Mouse (Mus musculus) kidney, embryonic 16.5 days (tissue): ENCODE measurements around the gene Zfp825. TPM values are rescaled to one million over a fixed set of nuclear protein-coding genes. Genes with fewer than 3 reads are reported as not detected.
A peak's percentile ranks its signal among the peaks of the same experiment; 100 is the strongest.
"Not testable (repeated sequence)": the region's sequence is repeated elsewhere in the genome, so short reads cannot be mapped to it uniquely, and the experiment has no call there.

Experiments
- ATAC-seq: fragments of 200-750 bp; cut with Nextera tagmentation; 2 replicates; pipeline ENCODE4 v1.8.0; 2017; ENCODE audit warnings: moderate TSS enrichment; ENCODE audit not compliant: low FRiP score, low TSS enrichment
- H3K27ac ChIP-seq: fragments of 300-500 bp; sonication (generic); 2 replicates; pipeline ENCODE4 v1.5.1; 2014; ENCODE audit warnings: low read length
- H3K27me3 ChIP-seq: fragments of 300-500 bp; sonication (generic); 2 replicates; pipeline ENCODE4 v1.6.1; 2014; ENCODE audit warnings: low read length, control low read depth, mixed read lengths; ENCODE audit not compliant: insufficient read depth
- H3K36me3 ChIP-seq: fragments of 300-500 bp; sonication (generic); 2 replicates; pipeline ENCODE4 v1.6.1; 2014; ENCODE audit warnings: low read length, control low read depth, mixed read lengths; ENCODE audit not compliant: insufficient read depth
- H3K4me1 ChIP-seq: fragments of 300-500 bp; sonication (generic); 2 replicates; pipeline ENCODE4 v1.6.1; 2014; ENCODE audit warnings: low read length, control low read depth, mixed read lengths; ENCODE audit not compliant: insufficient read depth
- H3K4me2 ChIP-seq: fragments of 300-500 bp; sonication (generic); replicated peaks from 2 replicates; pipeline ENCODE4 v1.6.1; 2014; ENCODE audit warnings: low read depth, low read length
- H3K4me3 ChIP-seq: fragments of 300-500 bp; sonication (generic); 2 replicates; pipeline ENCODE4 v1.5.1; 2014; ENCODE audit warnings: mild to moderate bottlenecking, low read length
- H3K9ac ChIP-seq: fragments of 300-500 bp; sonication (generic); replicated peaks from 2 replicates; pipeline ENCODE4 v1.6.1; 2014; ENCODE audit warnings: low read length
- H3K9me3 ChIP-seq: fragments of 300-500 bp; sonication (generic); 2 replicates; pipeline ENCODE4 v1.6.1; 2016; ENCODE audit warnings: low read length, control low read depth
- WGBS: fragments of 180-500 bp; shearing (Covaris S2); extraction: QIAGEN DNeasy Blood & Tissue Kit; methylation state at CpG from one replicate; pipeline ENCODE4 v1.1.7; 2014; 5-methylcytosine and 5-hydroxymethylcytosine counted together
- polyA plus RNA-seq: library from polyadenylated mRNA; unstranded; fragments of >200 nt; fragmentation: Nextera tagmentation; extraction: Ambion mirVana; gene quantifications from 2 replicates; pipeline ENCODE4 v1.2.1, GENCODE M21; 2015

Zfp825 gene
- 25.7 and 27.4 TPM in 2 replicates for polyA plus RNA-seq

- ATAC-seq = peak; percentile 99
- Histone ChIP-seq H3K36me3 (no peaks in the 10 kb centered on the region), H3K27ac (peak within 1 kb of the TSS; percentile 93), H3K4me3 (peak within 1 kb of the TSS; percentile 68), H3K4me1 (0 out of 2 replicates have a peak, but pooled peaks cover 2% of the 10 kb centered on the region), H3K9me3 (no peaks in the 10 kb centered on the region), H3K9ac (peak within 1 kb of the TSS; percentile 87), H3K27me3 (no peaks in the 10 kb centered on the region), H3K4me2 (peak within 1 kb of the TSS; percentile 88)
- WGBS = 0% methylated on average over 23 of the region's 23 CpGs
Observed at GRCm38 (mm10) chr13:74493911-74494679, at the start of gene Zfp825. Zfp825 (minus strand) TSS chr13:74493992.

GRCm38 (mm10) chr13:74535418-74535817 is 41.6 kb upstream of the Zfp825 start:
- H3K9me3 ChIP-seq, H3K36me3 ChIP-seq, H3K4me1 ChIP-seq, H3K4me2 ChIP-seq, ATAC-seq, H3K4me3 ChIP-seq, H3K27me3 ChIP-seq, H3K9ac ChIP-seq, H3K27ac ChIP-seq: not testable (repeated sequence)
- WGBS = 92% methylated on average over 3 of the region's 3 CpGs

DNA sequence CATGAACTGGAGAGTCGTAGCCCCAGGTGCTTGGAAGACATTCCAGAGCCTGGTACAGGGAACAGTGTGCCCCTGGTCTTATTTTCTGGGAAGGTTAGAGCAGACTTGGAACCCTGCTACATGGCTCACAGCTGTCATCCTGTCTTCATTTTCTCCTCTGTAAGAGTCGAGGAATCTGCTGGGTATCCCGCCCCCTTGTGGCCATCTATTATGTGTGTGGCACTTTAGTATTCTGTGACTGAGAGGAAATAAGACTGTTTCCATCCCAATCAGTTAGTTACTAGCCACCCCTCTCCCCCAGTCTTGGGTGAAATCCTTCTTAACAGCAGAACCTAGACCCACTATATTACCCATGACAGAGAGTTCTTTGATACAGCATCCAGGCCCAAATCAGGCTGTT is 41.1 kb upstream of the Zfp825 start:
- H3K36me3 ChIP-seq, H3K4me1 ChIP-seq, H3K4me2 ChIP-seq, H3K27ac ChIP-seq, H3K27me3 ChIP-seq, H3K9ac ChIP-seq, H3K4me3 ChIP-seq, H3K9me3 ChIP-seq: not testable (repeated sequence)
- peak; percentile 63; the same call in 1 of the 2 replicates for ATAC-seq
- 18% methylated on average over 3 of the region's 3 CpGs for WGBS

DNA sequence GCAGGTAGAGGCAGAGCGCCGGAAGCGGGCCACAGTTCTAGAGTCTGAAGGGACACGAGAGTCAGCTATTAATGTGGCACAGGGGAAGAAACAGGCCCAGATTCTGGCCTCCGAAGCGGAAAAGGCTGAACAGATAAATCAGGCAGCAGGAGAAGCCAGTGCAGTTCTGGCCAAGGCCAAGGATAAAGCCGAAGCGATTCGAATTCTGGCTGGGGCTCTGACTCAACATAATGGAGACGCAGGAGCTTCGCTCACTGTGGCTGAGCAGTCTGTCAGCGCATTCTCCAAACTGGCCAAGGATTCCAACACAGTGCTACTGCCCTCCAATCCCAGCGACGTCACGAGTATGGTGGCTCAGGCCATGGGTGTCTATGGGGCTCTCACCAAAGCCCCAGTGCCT is 40.3 kb upstream of the Zfp825 start:
- no peak for ATAC-seq
- H3K27me3 ChIP-seq = no peaks in the 10 kb centered on the region
- no peaks in the 10 kb centered on the region for H3K36me3 ChIP-seq
- H3K4me3 ChIP-seq = no peak overlapping the region
- H3K27ac ChIP-seq = no peak overlapping the region
- H3K4me1 ChIP-seq = no peaks in the 10 kb centered on the region
- H3K9me3 ChIP-seq = no peaks in the 10 kb centered on the region
- H3K4me2 ChIP-seq = no peak overlapping the region
- H3K9ac ChIP-seq = no peak overlapping the region
- 95% methylated on average over 15 of the region's 15 CpGs for WGBS

GRCm38 (mm10) chr13:74531251-74531650 is 37.5 kb upstream of the Zfp825 start:
- not testable (repeated sequence) for H3K36me3 ChIP-seq, H3K27me3 ChIP-seq, ATAC-seq, H3K9ac ChIP-seq, H3K9me3 ChIP-seq, H3K4me2 ChIP-seq, H3K4me3 ChIP-seq, H3K4me1 ChIP-seq, H3K27ac ChIP-seq
- 13% methylated on average over 1 of the region's 1 CpGs for WGBS

DNA sequence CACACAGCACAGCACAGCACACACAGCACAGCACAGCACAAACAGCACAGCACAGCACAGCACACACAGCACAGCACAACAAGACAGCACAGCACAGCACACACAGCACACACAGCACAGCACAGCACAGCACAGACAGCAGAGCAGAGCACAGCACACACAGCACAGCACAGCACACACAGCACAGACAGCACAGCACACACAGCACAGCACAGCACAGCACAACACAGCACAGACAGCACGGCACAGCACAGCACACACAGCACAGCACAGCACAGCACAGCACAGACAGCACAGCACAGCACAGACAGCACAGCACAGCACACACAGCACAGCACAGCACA is 35.6 kb upstream of the Zfp825 start:
- H3K4me3 ChIP-seq, H3K27ac ChIP-seq, H3K27me3 ChIP-seq, H3K9me3 ChIP-seq, H3K36me3 ChIP-seq, H3K9ac ChIP-seq, H3K4me1 ChIP-seq, H3K4me2 ChIP-seq: not testable (repeated sequence)
- 35% methylated on average over 1 of the region's 1 CpGs for WGBS
- peak; percentile 52; the same call in 1 of the 2 replicates for ATAC-seq

DNA sequence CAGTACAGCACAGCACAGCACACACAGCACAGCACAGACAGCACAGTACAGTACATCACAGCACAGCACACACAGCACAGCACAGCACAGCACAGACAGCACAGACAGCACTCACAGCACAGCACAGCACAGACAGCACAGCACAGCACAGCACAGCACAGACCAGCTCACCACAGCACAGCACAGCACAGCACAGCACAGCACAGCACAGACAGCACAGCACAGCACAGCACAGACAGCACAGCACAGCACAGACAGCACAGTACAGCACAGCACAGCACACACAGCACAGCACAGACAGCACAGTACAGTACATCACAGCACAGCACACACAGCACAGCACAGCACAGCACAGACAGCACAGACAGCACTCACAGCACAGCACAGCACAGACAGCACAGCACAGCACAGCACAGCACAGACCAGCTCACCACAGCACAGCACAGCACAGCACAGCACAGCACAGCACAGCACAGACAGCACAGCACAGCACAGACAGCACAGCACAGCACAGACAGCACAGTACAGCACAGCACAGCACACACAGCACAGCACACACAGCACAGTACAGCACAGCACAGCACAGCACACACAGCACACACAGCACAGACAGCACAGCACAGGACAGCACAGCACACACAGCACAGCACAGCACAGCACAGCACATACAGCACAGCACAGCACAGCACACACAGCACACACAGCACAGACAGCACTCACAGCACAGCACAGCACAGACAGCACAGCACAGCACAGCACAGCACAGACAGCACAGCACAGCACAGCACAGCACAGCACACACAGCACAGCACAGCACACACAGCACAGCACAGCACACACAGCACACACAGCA is 35.0 kb upstream of the Zfp825 start:
- peak; percentile 78; the same call in 1 of the 2 replicates for ATAC-seq
- not testable (repeated sequence) for H3K4me1 ChIP-seq, H3K27ac ChIP-seq, H3K9ac ChIP-seq, H3K4me3 ChIP-seq, H3K9me3 ChIP-seq, H3K27me3 ChIP-seq, H3K4me2 ChIP-seq, H3K36me3 ChIP-seq

GRCm38 (mm10) chr13:74522481-74523237 is 28.9 kb upstream of the Zfp825 start:
- Histone ChIP-seq H3K4me1 (0 out of 2 replicates have a peak, but pooled peaks cover 4% of the 10 kb centered on the region), H3K4me3 (peak overlapping the region; percentile 54), H3K27me3 (no peaks in the 10 kb centered on the region), H3K9ac (peak overlapping the region; percentile 66), H3K36me3 (no peaks in the 10 kb centered on the region), H3K27ac (peak overlapping the region; percentile 92), H3K4me2 (peak overlapping the region; percentile 61), H3K9me3 (no peaks in the 10 kb centered on the region)
- 2% methylated on average over 15 of the region's 15 CpGs for WGBS
- peak; percentile 99 for ATAC-seq

DNA sequence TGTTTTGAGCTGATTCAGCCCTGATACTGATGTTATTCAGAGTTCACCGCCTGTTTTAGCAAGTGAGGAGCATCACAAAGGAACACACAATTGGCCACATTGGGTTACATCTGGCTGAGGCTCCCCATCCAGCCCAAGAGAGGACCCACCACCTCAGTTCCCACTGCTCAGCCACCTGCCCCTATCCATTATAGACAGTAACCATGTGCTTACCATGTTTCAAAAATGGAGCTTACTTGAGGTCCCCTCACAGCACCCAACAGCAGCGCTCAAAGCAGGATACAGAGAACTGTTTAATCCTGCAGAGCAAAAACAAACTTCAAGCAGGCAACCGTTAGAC is 28.3 kb upstream of the Zfp825 start:
- not testable (repeated sequence) for H3K36me3 ChIP-seq, H3K27me3 ChIP-seq, ATAC-seq, H3K4me1 ChIP-seq, H3K9me3 ChIP-seq
- 0% methylated on average over 3 of the region's 3 CpGs for WGBS
- H3K9ac ChIP-seq = peak overlapping the region; percentile 66
- peak overlapping the region; percentile 61 for H3K4me2 ChIP-seq
- H3K4me3 ChIP-seq = peak overlapping the region; percentile 54
- peak overlapping the region; percentile 92 for H3K27ac ChIP-seq
